Mouse (Mus musculus) mature B cell (primary cell): ENCODE data around the gene Prdm2.

Source experiments
- in situ Hi-C: fragments of 300-500 bp; cut with MboI; formaldehyde crosslinking; loops from 2 replicates; pipeline ENCODE4 v1.14.3; 2019

The Prdm2 gene

GRCm38 (mm10) chr4:143211584-143212340, 1.0 kb downstream of the Prdm2 start:
- in situ Hi-C loops: no loop called here

- in situ Hi-C loops: no loop called here
Observed at GRCm38 (mm10) chr4:143209997-143210396, 2.8 kb downstream of the Prdm2 start.

- in situ Hi-C loops: no loop called here
Observed at GRCm38 (mm10) chr4:143202653-143203052, 10.1 kb downstream of the Prdm2 start.

- in situ Hi-C loops: no loop called here
Observed at GRCm38 (mm10) chr4:143198371-143198770, 14.4 kb downstream of the Prdm2 start.

GRCm38 (mm10) chr4:143197845-143198356, 14.9 kb downstream of the Prdm2 start:
- in situ Hi-C loops: no loop called here

- in situ Hi-C loops: no loop called here
Observed at GRCm38 (mm10) chr4:143194328-143194727, 18.5 kb downstream of the Prdm2 start.

GRCm38 (mm10) chr4:143193164-143193563, 19.6 kb downstream of the Prdm2 start:
- in situ Hi-C loops: no loop called here

- in situ Hi-C loops: no loop called here
Observed at GRCm38 (mm10) chr4:143191783-143192182, 21.0 kb downstream of the Prdm2 start.

GRCm38 (mm10) chr4:143190657-143191056, 22.1 kb downstream of the Prdm2 start:
- in situ Hi-C loops: no loop called here

GRCm38 (mm10) chr4:143188571-143189191, 24.1 kb downstream of the Prdm2 start:
- in situ Hi-C loops: no loop called here

GRCm38 (mm10) chr4:143186066-143186465, 26.7 kb downstream of the Prdm2 start:
- in situ Hi-C loops: no loop called here

- in situ Hi-C loops: no loop called here
Observed at GRCm38 (mm10) chr4:143185496-143185895, 27.3 kb downstream of the Prdm2 start.

- in situ Hi-C loops: no loop called here
Observed at GRCm38 (mm10) chr4:143183141-143183540, 29.7 kb downstream of the Prdm2 start.

GRCm38 (mm10) chr4:143180731-143181130, 32.1 kb downstream of the Prdm2 start:
- in situ Hi-C loops: no loop called here

GRCm38 (mm10) chr4:143171600-143172290, 41.0 kb downstream of the Prdm2 start:
- in situ Hi-C loops: no loop called here

GRCm38 (mm10) chr4:143170290-143170689, 42.5 kb downstream of the Prdm2 start:
- in situ Hi-C loops: no loop called here

- in situ Hi-C loops: no loop called here
Observed at GRCm38 (mm10) chr4:143168093-143168492, 44.7 kb downstream of the Prdm2 start.

- in situ Hi-C loops: no loop called here
Observed at GRCm38 (mm10) chr4:143161619-143162479, 50.9 kb downstream of the Prdm2 start.

GRCm38 (mm10) chr4:143160826-143161225, 52.0 kb downstream of the Prdm2 start:
- in situ Hi-C loops: no loop called here

- in situ Hi-C loops: no loop called here
Observed at GRCm38 (mm10) chr4:143159336-143159735, 53.5 kb downstream of the Prdm2 start.

- in situ Hi-C loops: no loop called here
Observed at GRCm38 (mm10) chr4:143155871-143156270, 56.9 kb downstream of the Prdm2 start.

GRCm38 (mm10) chr4:143155036-143155435, 57.8 kb downstream of the Prdm2 start:
- in situ Hi-C loops: no loop called here
